Mouse (Mus musculus) gastrocnemius, postnatal 10 days (tissue): ENCODE measurements around the gene Zfp626. TPM values are rescaled to one million over a fixed set of nuclear protein-coding genes. Genes with fewer than 3 reads are reported as not detected.
A peak's percentile ranks its signal among the peaks of the same experiment; 100 is the strongest.
"Not testable (repeated sequence)": the region's sequence is repeated elsewhere in the genome, so short reads cannot be mapped to it uniquely, and the experiment has no call there.

Source experiments
- DNase-seq: peaks from one replicate; pipeline ENCODE4 v3.0.0; 2021; ENCODE audit warnings: mixed read lengths
- total RNA-seq, 2 experiments: library from RNA; stranded (reverse); gene quantifications; 2 replicates each; pipeline ENCODE4 v1.2.3; 2021

Gene Zfp626
- total RNA-seq, 2 experiments from 2014 or later, result 5.1 to 5.2 TPM

DNA sequence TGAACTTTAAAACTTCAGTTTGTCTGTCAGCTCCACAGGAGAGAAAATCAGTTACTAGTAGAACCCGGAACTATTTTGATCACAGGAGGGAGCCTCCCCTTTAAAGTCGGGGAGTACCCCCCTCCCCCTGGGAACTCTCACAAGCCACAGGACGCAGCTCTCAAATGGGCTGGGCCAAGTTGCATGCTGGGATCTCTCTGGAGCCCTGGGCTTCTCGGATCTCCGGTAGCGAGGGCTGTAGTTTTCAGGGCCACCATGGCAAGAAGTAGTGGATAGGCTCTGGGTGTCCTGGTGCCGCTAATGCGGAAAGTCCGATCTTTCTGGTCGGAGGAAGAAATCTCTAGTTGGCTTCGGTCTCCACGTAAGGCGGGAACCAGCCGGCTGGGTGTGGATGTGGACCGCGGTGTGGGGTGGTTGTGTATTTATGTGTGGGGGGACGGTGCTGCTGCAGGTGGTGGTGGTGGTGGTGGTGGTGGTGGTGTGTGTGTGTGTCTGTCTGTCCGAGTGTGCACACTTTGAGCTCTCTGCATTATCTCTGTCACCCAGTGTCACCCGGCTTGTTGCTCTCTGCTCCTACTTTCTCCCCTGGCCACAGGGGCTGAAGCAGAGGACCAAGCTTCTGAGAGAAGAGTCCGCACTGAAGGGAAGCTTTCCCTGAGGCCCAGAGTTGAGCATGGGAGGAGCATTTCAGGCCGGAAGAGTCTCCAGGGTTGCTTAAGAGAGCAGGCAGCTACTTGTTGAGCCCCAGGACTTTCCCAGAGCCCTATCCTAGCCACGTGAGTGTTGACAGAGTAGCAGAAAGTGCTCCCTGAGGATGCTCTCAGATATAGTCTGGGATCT is 53.6 kb downstream of the Zfp626 start:
- peak; percentile 57 for DNase-seq

DNA sequence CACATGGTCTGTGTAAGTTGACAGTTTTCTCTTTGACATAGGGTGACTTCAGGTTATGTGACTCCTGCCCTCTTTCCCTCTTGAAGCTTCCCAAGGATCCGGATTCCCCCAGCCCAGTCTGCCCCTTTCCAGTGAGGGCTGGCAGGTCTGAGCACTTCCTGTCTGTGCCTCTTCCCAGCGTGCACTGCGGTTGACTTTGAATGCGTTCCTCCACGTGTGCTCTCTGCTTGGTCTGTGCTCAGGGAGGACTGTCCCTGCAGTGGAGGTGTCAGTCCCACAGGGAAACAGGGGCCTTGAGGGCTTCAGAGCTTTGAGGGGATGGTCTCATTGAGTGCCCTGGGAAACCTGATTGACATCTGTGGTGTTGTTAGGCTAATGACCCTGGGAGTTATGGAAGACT is 55.6 kb downstream of the Zfp626 start:
- DNase-seq, result not testable (repeated sequence)

Other genes starting within 250 kb of the Zfp626 start
- 100 to 1,000 TPM; 128 to 134 TPM for gene Akt2, start 215.6 kb upstream of the Zfp626 start, total RNA-seq
- gene Ttc9b, start 153.3 kb upstream of the Zfp626 start, total RNA-seq, result under 1 TPM; 0.12 to 0.29 TPM
- 10 to 100 TPM; 15.5 to 18.2 TPM for gene Map3k10, start 132.6 kb upstream of the Zfp626 start, total RNA-seq
- gene Zfp607b, start 117.9 kb upstream of the Zfp626 start, total RNA-seq, result 1 to 10 TPM; 1.2 to 1.4 TPM
- 1 to 10 TPM; 6.6 to 8.4 TPM for gene Zfp60, start 75.8 kb upstream of the Zfp626 start, total RNA-seq
- gene Zfp59, start 31.4 kb downstream of the Zfp626 start, total RNA-seq, result 1 to 10 TPM; 2.3 to 2.5 TPM
- gene Zfp607a, start 50.3 kb downstream of the Zfp626 start, total RNA-seq, result 1 to 10 TPM; 2.5 to 3.3 TPM
- 1 to 10 TPM; 5.5 to 6.3 TPM for gene Zfp974, start 122.3 kb downstream of the Zfp626 start, total RNA-seq
- 1 to 10 TPM; 7.1 to 7.9 TPM for gene Zfp780b, start 172.0 kb downstream of the Zfp626 start, total RNA-seq
- 1 to 10 TPM in 1 of 2 experiments, under 1 TPM in 1; 0.81 to 1.1 TPM for gene Zfp850, start 206.9 kb downstream of the Zfp626 start, total RNA-seq
- 100 to 1,000 TPM; 123 to 124 TPM for gene Psmc4, start 242.9 kb downstream of the Zfp626 start, total RNA-seq